Mouse (Mus musculus): Measurements from ENCODE around the gene Gm27029. TPM values are rescaled to one million over a fixed set of nuclear protein-coding genes. Genes with fewer than 3 reads are reported as not detected.
"Not testable (repeated sequence)": the region's sequence is repeated elsewhere in the genome, so short reads cannot be mapped to it uniquely, and the experiment has no call there.

Gm27029 gene
- polyA plus RNA-seq, 1 experiment from 2014 or later: 8.2 TPM

- no peaks in the 10 kb centered on the region for H3K4me1 ChIP-seq (replicated peaks; ENCODE audit: control insufficient read depth, insufficient read depth, low read length)
- ATAC-seq (replicated peaks; ENCODE audit: low FRiP score) (no peak), DNase-seq (ENCODE audit: low spot score) (peak; percentile 60)
- H3K9ac ChIP-seq (ENCODE audit: low read length): no peak overlapping the region
- H3K4me2 ChIP-seq (ENCODE audit: low read depth, low read length, severe bottlenecking): no peak overlapping the region
- no peaks in the 10 kb centered on the region for H3K27me3 ChIP-seq (ENCODE audit: control insufficient read depth, insufficient read depth, low read length)
- H3K36me3 ChIP-seq (ENCODE audit: control insufficient read depth, insufficient read depth, low read length): no peaks in the 10 kb centered on the region
- no peak overlapping the region for H3K27ac ChIP-seq (ENCODE audit: low read depth, low read length)
- no peaks in the 10 kb centered on the region for H3K9me3 ChIP-seq (ENCODE audit: control insufficient read depth, low read length)
- WGBS: 6% methylated on average over 4 of the region's 4 CpGs
- H3K4me3 ChIP-seq (ENCODE audit: low read depth, low read length): no peak overlapping the region
Measured at GRCm38 (mm10) chr11:101381817-101382216, 42.8 kb downstream of the Gm27029 start.

GRCm38 (mm10) chr11:101378926-101379325, 45.7 kb downstream of the Gm27029 start:
- Histone ChIP-seq H3K4me3 (ENCODE audit: low read depth, low read length) (no peak overlapping the region), H3K4me2 (ENCODE audit: low read depth, low read length, severe bottlenecking) (no peak overlapping the region), H3K27me3 (ENCODE audit: control insufficient read depth, insufficient read depth, low read length) (no peaks in the 10 kb centered on the region), H3K27ac (ENCODE audit: low read depth, low read length) (no peak overlapping the region), H3K9me3 (ENCODE audit: control insufficient read depth, low read length) (no peaks in the 10 kb centered on the region), H3K9ac (ENCODE audit: low read length) (no peak overlapping the region), H3K36me3 (ENCODE audit: control insufficient read depth, insufficient read depth, low read length) (no peaks in the 10 kb centered on the region), H3K4me1 (replicated peaks; ENCODE audit: control insufficient read depth, insufficient read depth, low read length) (no peaks in the 10 kb centered on the region)
- no peak for DNase-seq (ENCODE audit: low spot score)
- 82% methylated on average over 6 of the region's 6 CpGs for WGBS
- ATAC-seq (replicated peaks; ENCODE audit: low FRiP score): no peak

DNA sequence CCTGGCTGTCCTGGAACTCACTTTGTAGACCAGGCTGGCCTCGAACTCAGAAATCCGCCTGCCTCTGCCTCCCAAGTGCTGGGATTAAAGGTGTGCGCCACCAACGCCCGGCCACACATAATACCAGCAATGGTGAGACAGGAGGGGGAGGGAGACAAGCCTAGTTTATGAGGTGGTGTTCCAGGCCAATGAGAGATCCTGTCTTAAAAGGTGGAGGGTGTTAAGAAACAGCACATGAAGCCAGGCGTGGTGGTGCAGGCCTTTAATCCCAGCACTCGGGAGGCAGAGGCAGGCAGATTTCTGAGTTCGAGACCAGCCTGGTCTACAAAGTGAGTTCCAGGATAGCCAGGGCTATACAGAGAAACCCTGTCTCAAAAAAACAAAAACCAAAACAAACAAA, 46.4 kb downstream of the Gm27029 start:
- DNase-seq (ENCODE audit: low spot score); H3K4me2 ChIP-seq (ENCODE audit: low read depth, low read length, severe bottlenecking); H3K36me3 ChIP-seq (ENCODE audit: control insufficient read depth, insufficient read depth, low read length); ATAC-seq (replicated peaks; ENCODE audit: low FRiP score); H3K27me3 ChIP-seq (ENCODE audit: control insufficient read depth, insufficient read depth, low read length); H3K4me1 ChIP-seq (replicated peaks; ENCODE audit: control insufficient read depth, insufficient read depth, low read length); H3K9me3 ChIP-seq (ENCODE audit: control insufficient read depth, low read length); H3K9ac ChIP-seq (ENCODE audit: low read length); H3K4me3 ChIP-seq (ENCODE audit: low read depth, low read length); H3K27ac ChIP-seq (ENCODE audit: low read depth, low read length): not testable (repeated sequence)
- WGBS: 94% methylated on average over 8 of the region's 8 CpGs

- DNase-seq (ENCODE audit: low spot score): no peak
- 67% methylated on average over 7 of the region's 7 CpGs for WGBS
- ATAC-seq (replicated peaks; ENCODE audit: low FRiP score): no peak
- Histone ChIP-seq H3K4me3 (ENCODE audit: low read depth, low read length) (no peak overlapping the region), H3K9ac (ENCODE audit: low read length) (no peak overlapping the region), H3K9me3 (ENCODE audit: control insufficient read depth, low read length) (no peaks in the 10 kb centered on the region), H3K27ac (ENCODE audit: low read depth, low read length) (no peak overlapping the region), H3K36me3 (ENCODE audit: control insufficient read depth, insufficient read depth, low read length) (no peaks in the 10 kb centered on the region), H3K4me2 (ENCODE audit: low read depth, low read length, severe bottlenecking) (no peak overlapping the region), H3K27me3 (ENCODE audit: control insufficient read depth, insufficient read depth, low read length) (no peaks in the 10 kb centered on the region), H3K4me1 (replicated peaks; ENCODE audit: control insufficient read depth, insufficient read depth, low read length) (no peaks in the 10 kb centered on the region)
Measured at GRCm38 (mm10) chr11:101374421-101374938, 50.1 kb downstream of the Gm27029 start.

- DNase-seq (ENCODE audit: low spot score): no peak
- no peak overlapping the region for H3K9ac ChIP-seq (ENCODE audit: low read length)
- no peak overlapping the region for H3K4me3 ChIP-seq (ENCODE audit: low read depth, low read length)
- no peaks in the 10 kb centered on the region for H3K27me3 ChIP-seq (ENCODE audit: control insufficient read depth, insufficient read depth, low read length)
- H3K36me3 ChIP-seq (ENCODE audit: control insufficient read depth, insufficient read depth, low read length): no peaks in the 10 kb centered on the region
- H3K4me2 ChIP-seq (ENCODE audit: low read depth, low read length, severe bottlenecking): no peak overlapping the region
- no peak for ATAC-seq (replicated peaks; ENCODE audit: low FRiP score)
- H3K9me3 ChIP-seq (ENCODE audit: control insufficient read depth, low read length): no peaks in the 10 kb centered on the region
- no peaks in the 10 kb centered on the region for H3K4me1 ChIP-seq (replicated peaks; ENCODE audit: control insufficient read depth, insufficient read depth, low read length)
- H3K27ac ChIP-seq (ENCODE audit: low read depth, low read length): no peak overlapping the region
- 82% methylated on average over 5 of the region's 5 CpGs for whole genome bisulfite sequencing
Measured at GRCm38 (mm10) chr11:101370141-101370540, 54.5 kb downstream of the Gm27029 start.

DNA sequence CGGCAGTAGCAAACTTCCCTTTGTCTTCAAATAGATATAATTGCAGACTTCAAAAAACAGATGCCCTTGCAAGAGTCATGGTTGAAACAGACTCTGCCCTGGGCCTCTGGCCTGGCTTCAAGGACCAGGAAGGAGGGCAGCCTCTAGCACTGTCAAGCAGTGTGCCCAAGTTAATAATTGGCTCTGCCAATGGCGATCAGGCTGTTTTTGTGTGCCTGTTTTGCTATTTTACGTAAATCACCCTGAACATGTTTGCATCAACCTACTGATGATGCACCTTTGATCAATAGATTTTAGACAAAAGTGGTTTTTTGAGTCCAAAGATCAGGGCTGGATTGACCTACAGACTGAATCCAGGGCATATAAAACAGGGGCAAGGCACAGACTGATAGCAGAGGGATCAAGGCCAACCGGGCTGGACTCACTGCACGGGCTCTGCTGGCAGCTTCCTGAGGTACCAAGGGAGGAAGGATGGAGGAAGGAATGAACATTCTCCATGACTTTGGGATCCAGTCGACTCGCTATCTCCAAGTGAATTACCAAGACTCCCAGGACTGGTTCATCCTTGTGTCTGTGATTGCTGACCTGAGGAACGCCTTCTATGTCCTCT, 57.2 kb downstream of the Gm27029 start, which contains the start of gene G6pc:
TSS of gene G6pc (plus strand) at position 236 of the 610 bp plus-strand sequence.
- DNase-seq (ENCODE audit: low spot score) (no peak), ATAC-seq (replicated peaks; ENCODE audit: low FRiP score) (no peak)
- WGBS: 88% methylated on average over 8 of the region's 8 CpGs
- Histone ChIP-seq H3K4me1 (replicated peaks; ENCODE audit: control insufficient read depth, insufficient read depth, low read length) (no peaks in the 10 kb centered on the region), H3K9me3 (ENCODE audit: control insufficient read depth, low read length) (no peaks in the 10 kb centered on the region), H3K27me3 (ENCODE audit: control insufficient read depth, insufficient read depth, low read length) (no peaks in the 10 kb centered on the region), H3K9ac (ENCODE audit: low read length) (no peak within 1 kb of the TSS), H3K27ac (ENCODE audit: low read depth, low read length) (no peak within 1 kb of the TSS), H3K4me2 (ENCODE audit: low read depth, low read length, severe bottlenecking) (no peak within 1 kb of the TSS), H3K36me3 (ENCODE audit: control insufficient read depth, insufficient read depth, low read length) (no peaks in the 10 kb centered on the region), H3K4me3 (ENCODE audit: low read depth, low read length) (no peak within 1 kb of the TSS)

- ATAC-seq (replicated peaks; ENCODE audit: low FRiP score) (no peak), DNase-seq (ENCODE audit: low spot score) (no peak)
- Histone ChIP-seq H3K4me1 (replicated peaks; ENCODE audit: control insufficient read depth, insufficient read depth, low read length) (no peaks in the 10 kb centered on the region), H3K27me3 (ENCODE audit: control insufficient read depth, insufficient read depth, low read length) (no peaks in the 10 kb centered on the region), H3K9me3 (ENCODE audit: control insufficient read depth, low read length) (no peaks in the 10 kb centered on the region), H3K9ac (ENCODE audit: low read length) (no peak overlapping the region), H3K4me2 (ENCODE audit: low read depth, low read length, severe bottlenecking) (no peak overlapping the region), H3K36me3 (ENCODE audit: control insufficient read depth, insufficient read depth, low read length) (no peaks in the 10 kb centered on the region), H3K4me3 (ENCODE audit: low read depth, low read length) (no peak overlapping the region), H3K27ac (ENCODE audit: low read depth, low read length) (no peak overlapping the region)
- WGBS: 80% methylated on average over 5 of the region's 5 CpGs
Measured at GRCm38 (mm10) chr11:101364531-101364931, 60.1 kb downstream of the Gm27029 start.

DNA sequence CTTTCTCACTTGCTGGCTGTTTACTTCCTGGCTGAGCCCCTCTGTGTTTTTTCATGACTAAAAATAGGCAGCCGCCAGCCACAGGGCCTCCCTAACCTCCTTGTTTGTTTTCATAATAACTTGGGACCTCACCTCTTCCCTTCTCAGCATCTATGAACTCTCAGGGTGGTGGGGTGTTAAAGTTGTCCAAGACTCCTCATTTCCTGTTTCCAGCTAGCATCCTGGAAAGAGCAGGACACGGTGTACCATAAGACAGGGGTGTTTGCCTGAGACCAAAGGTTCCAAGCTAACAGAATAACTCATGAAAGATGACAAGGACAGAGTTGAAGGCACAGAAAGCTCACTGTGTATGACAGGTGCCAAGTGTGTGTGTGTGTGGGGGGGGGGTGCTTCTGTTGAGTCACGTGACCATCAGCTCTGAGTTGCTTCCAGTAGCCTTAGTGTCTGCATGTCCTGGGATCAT, 63.9 kb downstream of the Gm27029 start:
- H3K36me3 ChIP-seq (ENCODE audit: control insufficient read depth, insufficient read depth, low read length): no peaks in the 10 kb centered on the region
- H3K27ac ChIP-seq (ENCODE audit: low read depth, low read length): no peak overlapping the region
- no peaks in the 10 kb centered on the region for H3K27me3 ChIP-seq (ENCODE audit: control insufficient read depth, insufficient read depth, low read length)
- no peaks in the 10 kb centered on the region for H3K9me3 ChIP-seq (ENCODE audit: control insufficient read depth, low read length)
- H3K4me3 ChIP-seq (ENCODE audit: low read depth, low read length): no peak overlapping the region
- peak; percentile 25 for DNase-seq (ENCODE audit: low spot score)
- H3K4me2 ChIP-seq (ENCODE audit: low read depth, low read length, severe bottlenecking): no peak overlapping the region
- H3K4me1 ChIP-seq (replicated peaks; ENCODE audit: control insufficient read depth, insufficient read depth, low read length): no peaks in the 10 kb centered on the region
- no peak for ATAC-seq (replicated peaks; ENCODE audit: low FRiP score)
- no peak overlapping the region for H3K9ac ChIP-seq (ENCODE audit: low read length)
- WGBS: 64% methylated on average over 3 of the region's 3 CpGs

DNA sequence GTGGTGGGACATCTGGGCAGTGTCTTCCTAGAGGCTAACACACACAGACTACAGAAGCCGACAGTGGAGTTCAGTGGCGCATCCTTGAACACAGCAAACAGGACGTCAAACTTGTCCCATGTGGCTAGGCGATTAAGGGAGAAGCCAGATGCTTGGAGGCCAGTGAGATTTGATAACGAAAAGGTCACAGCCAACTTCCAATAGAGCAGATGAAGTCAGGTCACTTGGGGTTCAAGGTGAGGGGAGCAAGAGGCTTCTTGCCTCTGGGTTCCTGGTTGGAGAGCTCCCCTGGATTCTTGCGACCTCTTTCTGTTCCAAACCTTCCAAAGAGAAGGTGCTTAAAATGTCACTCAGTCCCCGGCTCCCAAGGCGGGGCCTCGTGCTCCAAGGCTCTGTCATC, 64.8 kb downstream of the Gm27029 start:
- peak; percentile 17 for DNase-seq (ENCODE audit: low spot score)

More for the DNA sequence above, 64.8 kb downstream of the Gm27029 start:
- no peak overlapping the region for H3K9ac ChIP-seq (ENCODE audit: low read length)
- no peak overlapping the region for H3K4me3 ChIP-seq (ENCODE audit: low read depth, low read length)
- no peak overlapping the region for H3K4me2 ChIP-seq (ENCODE audit: low read depth, low read length, severe bottlenecking)
- no peaks in the 10 kb centered on the region for H3K4me1 ChIP-seq (replicated peaks; ENCODE audit: control insufficient read depth, insufficient read depth, low read length)
- no peak for ATAC-seq (replicated peaks; ENCODE audit: low FRiP score)
- no peaks in the 10 kb centered on the region for H3K36me3 ChIP-seq (ENCODE audit: control insufficient read depth, insufficient read depth, low read length)
- H3K27me3 ChIP-seq (ENCODE audit: control insufficient read depth, insufficient read depth, low read length): no peaks in the 10 kb centered on the region
- 78% methylated on average over 9 of the region's 9 CpGs for WGBS
- no peaks in the 10 kb centered on the region for H3K9me3 ChIP-seq (ENCODE audit: control insufficient read depth, low read length)
- H3K27ac ChIP-seq (ENCODE audit: low read depth, low read length): no peak overlapping the region
